Mouse (Mus musculus): Measurements from ENCODE around the gene Saxo1. TPM values are rescaled to one million over a fixed set of nuclear protein-coding genes. Genes with fewer than 3 reads are reported as not detected.

The Saxo1 gene
- polyA plus RNA-seq (2016; fragmentation: Nextera tagmentation; extraction: Ambion mirVana) = not detected in 2 replicates

GRCm38 (mm10) chr4:86558228-86558627 is at the start of gene Saxo1:
Gene Saxo1, minus strand, starts transcription at chr4:86558328.
- H3K9ac ChIP-seq = no peak within 1 kb of the TSS
- no peak within 1 kb of the TSS for H3K27ac ChIP-seq
- no peak within 1 kb of the TSS for H3K4me3 ChIP-seq (replicated peaks)
- H3K36me3 ChIP-seq (replicated peaks) = no peaks in the 10 kb centered on the region
- WGBS = 88% methylated on average over 7 of the region's 7 CpGs
- H3K27me3 ChIP-seq = no peaks in the 10 kb centered on the region
- no peak within 1 kb of the TSS for H3K4me2 ChIP-seq
- no peaks in the 10 kb centered on the region for H3K4me1 ChIP-seq
- no peak for ATAC-seq (ENCODE audit: low FRiP score)
- H3K9me3 ChIP-seq = no peaks in the 10 kb centered on the region

DNA sequence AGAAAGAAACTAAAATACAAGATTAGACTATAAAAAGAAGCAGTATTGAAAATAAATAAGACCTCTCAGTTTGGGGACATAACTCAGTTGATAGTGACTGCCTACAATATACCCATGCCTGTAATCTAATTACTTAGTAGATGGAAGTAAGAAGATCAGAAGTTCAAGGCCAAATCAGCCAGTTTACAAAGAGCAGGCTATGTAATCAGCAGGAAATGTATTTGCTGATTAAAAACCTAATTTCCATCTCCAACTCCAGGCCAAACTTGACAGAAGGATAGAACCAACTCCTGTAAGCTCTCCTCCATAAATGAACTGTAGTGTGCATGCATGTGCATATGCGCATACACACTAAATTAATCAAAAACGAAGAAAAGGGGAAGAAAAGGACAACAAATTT is 33.2 kb upstream of the Saxo1 start:
- ATAC-seq (ENCODE audit: low FRiP score) = no peak
- whole genome bisulfite sequencing = 92% methylated on average over 2 of the region's 2 CpGs
- peaks cover 23% of the 10 kb centered on the region for H3K36me3 ChIP-seq (replicated peaks)

GRCm38 (mm10) chr4:86588236-86588635 is 30.1 kb upstream of the Saxo1 start:
- H3K36me3 ChIP-seq (replicated peaks) = peaks cover 47% of the 10 kb centered on the region
- H3K4me3 ChIP-seq (replicated peaks) = no peak overlapping the region
- no peak for ATAC-seq (ENCODE audit: low FRiP score)
- H3K4me2 ChIP-seq = no peak overlapping the region
- H3K4me1 ChIP-seq = no peaks in the 10 kb centered on the region
- no peak overlapping the region for H3K27ac ChIP-seq
- H3K27me3 ChIP-seq = no peaks in the 10 kb centered on the region
- no peaks in the 10 kb centered on the region for H3K9me3 ChIP-seq
- H3K9ac ChIP-seq = no peak overlapping the region
- WGBS = 86% methylated on average over 3 of the region's 3 CpGs

More for the DNA sequence above, 33.2 kb upstream of the Saxo1 start:
- Histone ChIP-seq H3K9me3 (no peaks in the 10 kb centered on the region), H3K27me3 (no peaks in the 10 kb centered on the region), H3K9ac (no peak overlapping the region), H3K4me2 (no peak overlapping the region), H3K27ac (no peak overlapping the region), H3K4me1 (no peaks in the 10 kb centered on the region), H3K4me3 (replicated peaks) (no peak overlapping the region)

- H3K4me2 ChIP-seq = no peak overlapping the region
- no peak overlapping the region for H3K9ac ChIP-seq
- H3K27me3 ChIP-seq = no peaks in the 10 kb centered on the region
- H3K36me3 ChIP-seq (replicated peaks) = peaks cover 37% of the 10 kb centered on the region
- ATAC-seq (ENCODE audit: low FRiP score) = no peak
- H3K4me1 ChIP-seq = peaks cover 22% of the 10 kb centered on the region
- WGBS = 91% methylated on average over 3 of the region's 3 CpGs
- no peaks in the 10 kb centered on the region for H3K9me3 ChIP-seq
- no peak overlapping the region for H3K4me3 ChIP-seq (replicated peaks)
- H3K27ac ChIP-seq = no peak overlapping the region
Observed at GRCm38 (mm10) chr4:86580591-86580990, 22.5 kb upstream of the Saxo1 start.

DNA sequence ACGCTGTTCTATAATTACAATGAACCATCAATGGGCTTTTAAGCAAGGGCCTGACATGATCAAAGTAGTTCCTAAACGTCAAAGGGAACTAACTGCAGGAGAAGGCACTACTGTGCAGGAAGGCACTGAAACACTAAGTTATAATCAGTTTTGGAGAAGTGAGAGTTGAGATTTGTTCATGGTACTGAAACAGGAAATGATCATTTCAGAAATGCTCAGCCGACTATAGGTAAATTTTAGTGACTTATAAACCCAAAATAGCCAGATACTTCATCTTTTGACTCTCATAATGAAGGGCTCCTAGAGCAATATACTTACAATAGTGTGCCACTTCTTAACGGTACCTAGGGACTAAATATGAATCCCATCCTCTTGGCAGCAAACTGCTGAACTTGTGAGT is 21.9 kb upstream of the Saxo1 start:
- H3K4me1 ChIP-seq = peaks cover 22% of the 10 kb centered on the region
- H3K9ac ChIP-seq = no peak overlapping the region

DNA sequence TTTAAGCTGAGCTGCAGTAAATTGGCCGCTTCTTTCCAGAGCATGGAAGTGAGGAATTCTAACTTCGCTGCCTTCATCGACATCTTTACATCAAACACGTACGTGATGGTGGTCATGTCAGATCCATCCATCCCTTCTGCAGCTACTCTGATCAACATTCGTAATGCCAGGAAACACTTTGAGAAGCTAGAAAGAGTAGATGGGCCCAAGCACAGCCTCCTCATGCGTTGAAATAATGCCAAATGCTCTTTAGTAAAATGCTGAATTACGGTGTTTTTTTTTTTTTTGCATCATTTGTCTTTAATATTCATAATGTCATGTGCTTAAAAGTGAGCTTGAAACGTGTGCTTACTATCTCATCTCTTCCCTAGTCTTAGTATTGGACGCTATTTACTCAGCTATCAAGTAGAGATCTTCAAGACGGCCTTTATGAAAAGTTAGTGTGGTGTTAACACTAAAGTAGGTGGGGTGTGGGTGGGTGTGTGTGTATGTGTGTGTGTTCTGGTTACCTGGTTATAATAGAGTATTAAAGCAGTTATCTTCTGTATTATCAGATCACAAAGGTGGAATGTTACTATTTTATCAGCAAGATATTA is 18.6 kb upstream of the Saxo1 start:
- WGBS = 8% methylated on average over 11 of the region's 11 CpGs
- Histone ChIP-seq H3K9me3 (no peaks in the 10 kb centered on the region), H3K4me2 (peak overlapping the region; percentile 79), H3K27me3 (no peaks in the 10 kb centered on the region), H3K4me1 (peaks cover 24% of the 10 kb centered on the region), H3K4me3 (replicated peaks) (peak overlapping the region; percentile 80), H3K27ac (peak overlapping the region; percentile 98; the same call in 1 of the 2 replicates), H3K36me3 (replicated peaks) (peaks cover 3% of the 10 kb centered on the region; the same call in 1 of the 2 replicates), H3K9ac (peak overlapping the region; percentile 92)
- ATAC-seq (ENCODE audit: low FRiP score) = no peak

More for the DNA sequence above, 21.9 kb upstream of the Saxo1 start:
- no peak overlapping the region for H3K27ac ChIP-seq
- H3K27me3 ChIP-seq = no peaks in the 10 kb centered on the region
- H3K4me2 ChIP-seq = no peak overlapping the region
- no peak for ATAC-seq (ENCODE audit: low FRiP score)
- no peaks in the 10 kb centered on the region for H3K9me3 ChIP-seq
- WGBS = 56% methylated on average over 4 of the region's 4 CpGs
- peaks cover 31% of the 10 kb centered on the region for H3K36me3 ChIP-seq (replicated peaks)
- H3K4me3 ChIP-seq (replicated peaks) = no peak overlapping the region

DNA sequence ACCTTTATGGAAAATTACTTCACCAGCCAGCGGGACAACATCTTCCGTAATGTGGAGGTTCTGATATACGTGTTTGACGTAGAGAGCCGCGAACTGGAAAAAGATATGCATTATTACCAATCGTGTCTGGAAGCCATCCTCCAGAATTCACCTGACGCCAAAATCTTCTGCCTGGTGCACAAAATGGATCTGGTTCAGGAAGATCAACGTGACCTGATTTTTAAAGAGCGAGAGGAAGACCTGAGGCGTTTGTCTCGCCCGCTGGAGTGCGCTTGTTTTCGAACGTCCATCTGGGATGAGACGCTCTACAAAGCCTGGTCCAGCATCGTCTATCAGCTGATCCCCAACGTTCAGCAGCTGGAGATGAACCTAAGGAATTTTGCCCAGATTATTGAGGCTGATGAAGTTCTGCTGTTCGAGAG is 18.0 kb upstream of the Saxo1 start:
- Histone ChIP-seq H3K9me3 (no peaks in the 10 kb centered on the region), H3K36me3 (replicated peaks) (peaks cover 3% of the 10 kb centered on the region; the same call in 1 of the 2 replicates), H3K4me2 (peak overlapping the region; percentile 79), H3K4me1 (peaks cover 24% of the 10 kb centered on the region), H3K27me3 (no peaks in the 10 kb centered on the region), H3K4me3 (replicated peaks) (peak overlapping the region; percentile 80), H3K9ac (peak overlapping the region; percentile 92), H3K27ac (peak overlapping the region; percentile 98)
- no peak for ATAC-seq (ENCODE audit: low FRiP score)
- WGBS = 1% methylated on average over 20 of the region's 20 CpGs

GRCm38 (mm10) chr4:86575283-86575983 is 17.3 kb upstream of the Saxo1 start, which contains the start of gene Rraga:
Gene Rraga, plus strand, starts transcription at chr4:86575668.
- ATAC-seq (ENCODE audit: low FRiP score) = peak; percentile 97
- Histone ChIP-seq H3K27ac (peak within 1 kb of the TSS; percentile 98), H3K9ac (peak within 1 kb of the TSS; percentile 92), H3K27me3 (no peaks in the 10 kb centered on the region), H3K36me3 (replicated peaks) (peaks cover 3% of the 10 kb centered on the region; the same call in 1 of the 2 replicates), H3K4me2 (peak within 1 kb of the TSS; percentile 79), H3K9me3 (no peaks in the 10 kb centered on the region), H3K4me3 (replicated peaks) (peak within 1 kb of the TSS; percentile 80), H3K4me1 (peaks cover 24% of the 10 kb centered on the region)
- under 1% methylated on average over 53 of the region's 53 CpGs for WGBS

- Histone ChIP-seq H3K27me3 (no peaks in the 10 kb centered on the region), H3K4me1 (peaks cover 24% of the 10 kb centered on the region), H3K9me3 (no peaks in the 10 kb centered on the region), H3K36me3 (replicated peaks) (peaks cover 3% of the 10 kb centered on the region; the same call in 1 of the 2 replicates), H3K27ac (peak overlapping the region; percentile 98), H3K4me3 (replicated peaks) (peak overlapping the region; percentile 80), H3K9ac (peak overlapping the region; percentile 92), H3K4me2 (peak overlapping the region; percentile 79)
- ATAC-seq (ENCODE audit: low FRiP score) = peak; percentile 51
- 15% methylated on average over 6 of the region's 6 CpGs for WGBS
Observed at GRCm38 (mm10) chr4:86574939-86575282, 16.8 kb upstream of the Saxo1 start.

- no peak for ATAC-seq (ENCODE audit: low FRiP score)
- no peaks in the 10 kb centered on the region for H3K9me3 ChIP-seq
- no peaks in the 10 kb centered on the region for H3K4me1 ChIP-seq
- H3K4me3 ChIP-seq (replicated peaks) = no peak overlapping the region
- H3K4me2 ChIP-seq = no peak overlapping the region
- no peaks in the 10 kb centered on the region for H3K36me3 ChIP-seq (replicated peaks)
- WGBS = 96% methylated on average over 3 of the region's 3 CpGs
- no peak overlapping the region for H3K9ac ChIP-seq
- H3K27ac ChIP-seq = no peak overlapping the region
- no peaks in the 10 kb centered on the region for H3K27me3 ChIP-seq
Observed at GRCm38 (mm10) chr4:86561061-86561460, 2.9 kb upstream of the Saxo1 start.

DNA sequence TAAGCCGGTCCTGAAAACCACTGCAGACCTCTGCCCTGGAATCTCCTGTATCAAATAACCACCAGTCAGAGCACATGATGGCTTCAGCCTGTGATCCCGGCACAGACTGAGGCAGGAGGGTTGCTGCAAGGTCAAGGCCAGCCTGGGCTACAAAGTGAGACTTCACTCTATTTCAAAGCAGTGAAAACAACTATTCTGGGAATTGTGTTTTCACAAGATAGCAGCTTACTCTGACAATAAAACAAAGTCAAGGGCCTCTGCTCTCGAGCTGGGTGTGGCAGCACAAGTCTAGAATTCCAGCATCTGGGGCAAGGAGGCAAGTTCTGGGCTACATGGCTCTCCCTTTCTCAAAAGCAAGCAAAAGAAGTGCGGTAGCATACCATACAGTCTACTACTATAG is 878 bp upstream of the Saxo1 start:
- no peaks in the 10 kb centered on the region for H3K9me3 ChIP-seq
- no peaks in the 10 kb centered on the region for H3K27me3 ChIP-seq
- H3K4me2 ChIP-seq = no peak overlapping the region
- 75% methylated on average over 4 of the region's 4 CpGs for WGBS
- H3K36me3 ChIP-seq (replicated peaks) = no peaks in the 10 kb centered on the region
- no peak overlapping the region for H3K9ac ChIP-seq
- H3K27ac ChIP-seq = no peak overlapping the region
- H3K4me3 ChIP-seq (replicated peaks) = no peak overlapping the region
- H3K4me1 ChIP-seq = no peaks in the 10 kb centered on the region
- no peak for ATAC-seq (ENCODE audit: low FRiP score)

DNA sequence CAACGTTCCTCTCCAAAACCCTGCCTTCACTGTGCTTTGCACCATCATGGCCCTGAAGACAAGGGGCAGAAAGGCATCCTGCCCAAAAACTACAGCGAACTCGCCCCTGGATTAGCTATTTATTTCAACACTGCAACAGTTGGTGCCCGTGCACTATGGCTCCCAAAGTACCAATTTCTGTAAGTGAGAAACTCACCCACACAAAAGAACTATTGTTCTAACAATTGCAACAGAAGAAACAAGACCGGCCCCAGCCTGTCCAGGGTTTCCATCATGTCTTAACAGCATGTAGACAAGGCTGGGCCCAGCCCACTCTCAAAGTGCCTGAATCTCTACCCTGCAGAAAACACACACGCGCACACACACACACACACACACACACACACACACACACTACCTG is 757 bp downstream of the Saxo1 start:
- Histone ChIP-seq H3K4me2 (no peak overlapping the region), H3K27me3 (no peaks in the 10 kb centered on the region), H3K27ac (no peak overlapping the region), H3K36me3 (replicated peaks) (no peaks in the 10 kb centered on the region), H3K9ac (no peak overlapping the region), H3K9me3 (no peaks in the 10 kb centered on the region), H3K4me1 (no peaks in the 10 kb centered on the region), H3K4me3 (replicated peaks) (no peak overlapping the region)
- 67% methylated on average over 7 of the region's 7 CpGs for WGBS
- no peak for ATAC-seq (ENCODE audit: low FRiP score)
